Mouse (Mus musculus) C2C12 (cell line): ENCODE data around the gene Miox.
A peak's percentile ranks its signal among the peaks of the same experiment; 100 is the strongest.

Experiments
- CEBPB ChIP-seq: IDR thresholded peaks from one replicate; pipeline ENCODE4 v1.6.1; 2011; ENCODE audit warnings: low read depth, mild to moderate bottlenecking, control low read depth, moderate library complexity
- CTCF ChIP-seq: IDR thresholded peaks from one replicate; pipeline ENCODE4 v1.5.1; 2011; ENCODE audit not compliant: control insufficient read depth, insufficient read depth, insufficient read length
- MAX ChIP-seq: IDR thresholded peaks from one replicate; pipeline ENCODE4 v1.6.1; 2011; ENCODE audit warnings: mild to moderate bottlenecking, control low read depth
- MYOD1 ChIP-seq: IDR thresholded peaks from one replicate; pipeline ENCODE4 v1.6.1; 2011; ENCODE audit warnings: low read depth; ENCODE audit not compliant: control insufficient read depth, insufficient read length
- MYOG ChIP-seq: IDR thresholded peaks from one replicate; pipeline ENCODE4 v1.6.1; 2011; ENCODE audit not compliant: control insufficient read depth, insufficient read length; ENCODE audit errors: extremely low read depth
- USF1 ChIP-seq: IDR thresholded peaks from one replicate; pipeline ENCODE4 v1.6.1; 2011; ENCODE audit warnings: low read depth, mild to moderate bottlenecking, control low read depth, moderate library complexity

GRCm38 (mm10) chr15:89373762-89374248 lies 39.6 kb downstream of the Miox start, which contains the start of gene Sco2:
- TF ChIP-seq USF1: peak; percentile 80
- TF ChIP-seq CTCF: peak; percentile 92
- TF ChIP-seq MAX: peak; percentile 97
- no peak for TF ChIP-seq MYOG
- TF ChIP-seq CEBPB: no peak
- no peak for TF ChIP-seq MYOD1
